Mouse (Mus musculus) liver, adult 2 months (tissue): ENCODE measurements around the gene Hlx. TPM values are rescaled to one million over a fixed set of nuclear protein-coding genes. Genes with fewer than 3 reads are reported as not detected.

Source experiments
- DNase-seq: peaks from one replicate; pipeline ENCODE4 v3.0.0-alpha.2; 2011; ENCODE audit warnings: low read depth, low spot score; ENCODE audit errors: extremely low read depth
- H3K27ac ChIP-seq: fragments of 200-500 bp; replicated peaks from 2 replicates; pipeline ENCODE4 v1.5.1; 2012; ENCODE audit warnings: low read depth, mild to moderate bottlenecking, control low read depth, inconsistent platforms, low read length; ENCODE audit not compliant: insufficient read depth
- H3K27me3 ChIP-seq: fragments of 200-500 bp; 2 replicates; pipeline ENCODE4 v1.6.1; 2012; ENCODE audit warnings: mild to moderate bottlenecking, moderate library complexity, low read length, inconsistent platforms; ENCODE audit not compliant: control insufficient read depth, insufficient read depth
- H3K36me3 ChIP-seq: fragments of 200-500 bp; 2 replicates; pipeline ENCODE4 v1.6.1; 2012; ENCODE audit warnings: low read length, inconsistent platforms; ENCODE audit not compliant: control insufficient read depth, insufficient read depth
- H3K4me1 ChIP-seq: fragments of 200-500 bp; 2 replicates; pipeline ENCODE4 v1.6.1; 2011; ENCODE audit warnings: low read length; ENCODE audit not compliant: control insufficient read depth, insufficient read depth
- H3K4me3 ChIP-seq: fragments of 200-500 bp; 2 replicates; pipeline ENCODE4 v1.5.1; 2011; ENCODE audit warnings: low read depth, mild to moderate bottlenecking, control low read depth, low read length, moderate library complexity; ENCODE audit not compliant: insufficient read depth
- H3K79me2 ChIP-seq: fragments of 200-500 bp; 2 replicates; pipeline ENCODE4 v1.6.1; 2012; ENCODE audit warnings: inconsistent platforms, mild to moderate bottlenecking, low read length, moderate library complexity; ENCODE audit not compliant: control insufficient read depth, insufficient read depth
- H3K9ac ChIP-seq: fragments of 200-500 bp; 2 replicates; pipeline ENCODE4 v1.6.1; 2012; ENCODE audit warnings: low read depth, mild to moderate bottlenecking, control low read depth, inconsistent platforms, low read length
- CTCF ChIP-seq: fragments of 200-500 bp; IDR thresholded peaks from 2 replicates; pipeline ENCODE4 v1.5.1; 2011; ENCODE audit warnings: low read depth, low read length, control low read depth
- POLR2A ChIP-seq: fragments of 200-500 bp; IDR thresholded peaks from 2 replicates; pipeline ENCODE4 v1.6.1; 2011; ENCODE audit warnings: low read length, control low read depth; ENCODE audit not compliant: insufficient read depth; ENCODE audit errors: extremely low read depth
- WGBS: fragments of 180-500 bp; shearing (Covaris S2); methylation state at CpG from one replicate; pipeline ENCODE4 v1.1.7; 2018; 5-methylcytosine and 5-hydroxymethylcytosine counted together
- polyA plus RNA-seq: library from polyadenylated mRNA; depleted of rRNA; stranded (reverse); fragments of >200 nt; gene quantifications from 2 replicates; pipeline ENCODE4 v1.2.3, GENCODE M21; 2012; rRNA removed
- total RNA-seq: library from RNA; depleted of rRNA; stranded (reverse); fragments of >200 nt; gene quantifications from 2 replicates; pipeline ENCODE4 v1.2.3, GENCODE M21; 2014; rRNA removed

The Hlx gene
- total RNA-seq, result 1.1 and 2.3 TPM in 2 replicates
- 6.1 and 7.3 TPM in 2 replicates for polyA plus RNA-seq

DNA sequence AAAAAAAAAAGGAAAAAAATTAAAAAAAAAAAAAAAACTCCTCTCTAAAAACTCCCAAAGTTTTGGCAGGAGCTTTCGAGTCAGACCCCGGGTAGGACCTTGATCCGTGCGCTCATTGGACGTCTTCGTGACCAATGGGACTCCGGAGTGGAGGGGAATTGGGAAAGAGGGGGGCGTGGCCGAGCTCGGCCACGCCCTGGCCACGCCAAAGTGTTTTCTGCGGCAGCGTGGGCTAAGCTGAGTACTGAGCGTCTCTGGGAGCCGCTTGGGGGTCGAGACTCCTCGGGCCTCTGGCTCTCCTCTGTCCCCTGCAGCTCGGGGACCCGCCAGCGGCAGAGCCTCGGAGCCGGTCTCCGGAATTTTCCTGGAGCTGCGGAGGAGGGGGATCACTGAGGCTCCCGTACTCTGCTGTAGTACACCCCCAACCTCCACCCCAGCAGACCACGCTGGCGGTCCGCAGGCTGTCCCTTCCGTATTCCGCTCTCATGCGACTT is at the start of gene Hlx:
Hlx (minus strand) TSS at position 64 of the 494 bp plus-strand sequence.
- Histone ChIP-seq H3K79me2 (no peaks in the 10 kb centered on the region), H3K27ac (peak within 1 kb of the TSS; percentile 90)

GRCm38 (mm10) chr1:184782161-184782513 is 49.7 kb upstream of the Hlx start:
- Histone ChIP-seq H3K27ac (no peak overlapping the region), H3K27me3 (no peaks in the 10 kb centered on the region), H3K9ac (no peak overlapping the region), H3K4me3 (no peak overlapping the region), H3K4me1 (no peaks in the 10 kb centered on the region), H3K79me2 (no peaks in the 10 kb centered on the region), H3K36me3 (peaks cover 5% of the 10 kb centered on the region)
- peak; percentile 49 for DNase-seq
- 71% methylated on average over 14 of the region's 14 CpGs for WGBS
- TF ChIP-seq POLR2A (no peak), CTCF (no peak)

More for the DNA sequence above, at the start of gene Hlx:
- 2% methylated on average over 32 of the region's 32 CpGs for WGBS
- Histone ChIP-seq H3K4me3 (peak within 1 kb of the TSS; percentile 64), H3K36me3 (peaks cover 3% of the 10 kb centered on the region; the same call in 1 of the 2 replicates), H3K27me3 (peaks cover 15% of the 10 kb centered on the region), H3K4me1 (no peaks in the 10 kb centered on the region), H3K9ac (peak within 1 kb of the TSS; percentile 83)
- peak; percentile 61 for DNase-seq
- TF ChIP-seq POLR2A (peak; percentile 40; the same call in 1 of the 2 replicates), CTCF (no peak)

- Histone ChIP-seq H3K4me3 (no peak overlapping the region), H3K27me3 (no peaks in the 10 kb centered on the region), H3K79me2 (no peaks in the 10 kb centered on the region), H3K9ac (no peak overlapping the region), H3K4me1 (no peaks in the 10 kb centered on the region), H3K36me3 (no peaks in the 10 kb centered on the region), H3K27ac (no peak overlapping the region)
- DNase-seq, result no peak
- TF ChIP-seq POLR2A (no peak), CTCF (no peak)
- WGBS, result 79% methylated on average over 10 of the region's 10 CpGs
Observed at GRCm38 (mm10) chr1:184781286-184782160, 49.1 kb upstream of the Hlx start.

GRCm38 (mm10) chr1:184778157-184778556 is 45.7 kb upstream of the Hlx start:
- Histone ChIP-seq H3K4me1 (no peaks in the 10 kb centered on the region), H3K36me3 (no peaks in the 10 kb centered on the region), H3K9ac (no peak overlapping the region), H3K27ac (no peak overlapping the region), H3K4me3 (no peak overlapping the region), H3K27me3 (no peaks in the 10 kb centered on the region), H3K79me2 (no peaks in the 10 kb centered on the region)
- TF ChIP-seq CTCF, result no peak
- no peak for TF ChIP-seq POLR2A
- 93% methylated on average over 6 of the region's 6 CpGs for WGBS
- DNase-seq, result no peak

- Histone ChIP-seq H3K9ac (no peak overlapping the region), H3K4me3 (no peak overlapping the region), H3K4me1 (no peaks in the 10 kb centered on the region), H3K36me3 (no peaks in the 10 kb centered on the region), H3K27me3 (no peaks in the 10 kb centered on the region), H3K79me2 (no peaks in the 10 kb centered on the region), H3K27ac (no peak overlapping the region)
- TF ChIP-seq CTCF, result 0 out of 2 replicates have a peak, but pooled peaks have one; percentile 1
- TF ChIP-seq POLR2A, result no peak
- no peak for DNase-seq
- 37% methylated on average over 22 of the region's 22 CpGs for WGBS
Observed at GRCm38 (mm10) chr1:184777061-184777795, 44.8 kb upstream of the Hlx start.
